Mouse (Mus musculus): ENCODE data around the gene 1190002N15Rik.

Gene 1190002N15Rik

GRCm38 (mm10) chr9:94533641-94534040 lies 4.2 kb downstream of the 1190002N15Rik start:
- in situ Hi-C loops (cut with MboI, MseI): loop anchor here (5.0 to 25.0 kb wide), 5 partner anchors 74 to 1829 kb away; partner anchors contain the start of gene Atp1b3 (in 1 of the 2)

GRCm38 (mm10) chr9:94529987-94530386 lies 7.9 kb downstream of the 1190002N15Rik start:
- in situ Hi-C loops (cut with MboI, MseI): loop anchor here (5.0 to 25.0 kb wide), 6 partner anchors 77 to 1832 kb away; partner anchors contain the start of gene Atp1b3 (in 1 of the 2)

GRCm38 (mm10) chr9:94529146-94529746 lies 8.6 kb downstream of the 1190002N15Rik start:
- in situ Hi-C loops (cut with MboI, MseI): loop anchor here (5.0 to 25.0 kb wide), 3 partner anchors 97 to 1833 kb away; partner anchors contain the start of gene Atp1b3 (in 1 of the 2)

- in situ Hi-C loops (cut with MboI, MseI): loop anchor here (5.0 to 25.0 kb wide), 3 partner anchors 94 to 1836 kb away; partner anchors contain the start of gene Atp1b3 (in 1 of the 2)
Measured at GRCm38 (mm10) chr9:94526473-94526872, 11.4 kb downstream of the 1190002N15Rik start.

- in situ Hi-C loops (cut with MboI, MseI): no loop called here
Measured at GRCm38 (mm10) chr9:94512246-94512645, 25.6 kb downstream of the 1190002N15Rik start.

GRCm38 (mm10) chr9:94511139-94511538 lies 26.7 kb downstream of the 1190002N15Rik start:
- in situ Hi-C loops (cut with MboI, MseI): no loop called here

- in situ Hi-C loops (cut with MboI, MseI): no loop called here
Measured at GRCm38 (mm10) chr9:94506980-94507379, 30.9 kb downstream of the 1190002N15Rik start.

- in situ Hi-C loops (cut with MboI, MseI): no loop called here
Measured at GRCm38 (mm10) chr9:94491467-94491866, 46.4 kb downstream of the 1190002N15Rik start.

GRCm38 (mm10) chr9:94487976-94488375 lies 49.9 kb downstream of the 1190002N15Rik start:
- in situ Hi-C loops (cut with MboI, MseI): no loop called here

- in situ Hi-C loops (cut with MboI, MseI): no loop called here
Measured at GRCm38 (mm10) chr9:94483291-94483879, 54.5 kb downstream of the 1190002N15Rik start.

- in situ Hi-C loops (cut with MboI, MseI): no loop called here
Measured at GRCm38 (mm10) chr9:94482215-94482975, 55.5 kb downstream of the 1190002N15Rik start.

- in situ Hi-C loops (cut with MboI, MseI): no loop called here
Measured at GRCm38 (mm10) chr9:94481057-94481456, 56.8 kb downstream of the 1190002N15Rik start.

- in situ Hi-C loops (cut with MboI, MseI): loop anchor here in 1 of 2 experiments (10.0 kb wide), 1 partner anchor 325 kb away; no protein-coding TSS in a partner anchor
Measured at GRCm38 (mm10) chr9:94479382-94479781, 58.5 kb downstream of the 1190002N15Rik start.

- in situ Hi-C loops (cut with MboI, MseI): loop anchor here in 1 of 2 experiments (10.0 kb wide), 1 partner anchor 324 kb away; no protein-coding TSS in a partner anchor
Measured at GRCm38 (mm10) chr9:94478954-94479353, 58.9 kb downstream of the 1190002N15Rik start.

- in situ Hi-C loops (cut with MboI, MseI): loop anchor here in 1 of 2 experiments (10.0 kb wide), 1 partner anchor 321 kb away; no protein-coding TSS in a partner anchor
Measured at GRCm38 (mm10) chr9:94475973-94476372, 61.9 kb downstream of the 1190002N15Rik start.

GRCm38 (mm10) chr9:94473898-94474297 lies 64.0 kb downstream of the 1190002N15Rik start:
- in situ Hi-C loops (cut with MboI, MseI): loop anchor here in 1 of 2 experiments (10.0 kb wide), 1 partner anchor 319 kb away; no protein-coding TSS in a partner anchor

GRCm38 (mm10) chr9:94472963-94473582 lies 64.8 kb downstream of the 1190002N15Rik start:
- in situ Hi-C loops (cut with MboI, MseI): loop anchor here in 1 of 2 experiments (10.0 kb wide), 1 partner anchor 318 kb away; no protein-coding TSS in a partner anchor

GRCm38 (mm10) chr9:94471485-94471884 lies 66.4 kb downstream of the 1190002N15Rik start:
- in situ Hi-C loops (cut with MboI, MseI): loop anchor here in 1 of 2 experiments (10.0 kb wide), 1 partner anchor 317 kb away; no protein-coding TSS in a partner anchor

All from T-helper 17 cell (primary cell).